13 mouse cellular contexts compared by ENCODE assay signal in genomic region chr11:120296305-120297144, GRCm38 (mm10). TPM values are rescaled to one million over a fixed set of nuclear protein-coding genes. Genes with fewer than 3 reads are reported as not detected.
DNase-seq lines count a peak whose midpoint lies in the region; ATAC-seq and TF ChIP-seq lines count a peak whose summit lies in the region.
"Had no signal": no experiment of that assay in that cellular context is flagged by ENCODE, and none has a peak within 500 bp of the region (broad histone marks: within the 10 kb centered on the region; RNA-seq: fewer than 3 reads in every experiment).

No protein-coding gene starts in this region.

- no peaks in the 10 kb centered on the region for H3K27me3 ChIP-seq in kidney, embryonic 16.5 days (ENCODE audit: insufficient read depth, low read length)
- no peaks in the 10 kb centered on the region for H3K27me3 ChIP-seq in embryonic facial prominence, embryonic 10.5 days (replicated peaks; ENCODE audit: low read depth, poor library complexity, severe bottlenecking)
- H3K27me3 ChIP-seq in forebrain, embryonic 16.5 days (replicated peaks; ENCODE audit: control insufficient read depth, insufficient read depth, low read length): no peaks in the 10 kb centered on the region
- no peaks in the 10 kb centered on the region for H3K27me3 ChIP-seq in midbrain, embryonic 13.5 days
- 0 out of 2 replicates have a peak, but pooled peaks cover 3% of the 10 kb centered on the region for H3K27me3 ChIP-seq in liver, postnatal 0 days (ENCODE audit: insufficient read depth, low read length)
- no peaks in the 10 kb centered on the region for H3K27me3 ChIP-seq in thymus, adult 2 months (ENCODE audit: control insufficient read depth, insufficient read depth, low read length)
- H3K27me3 ChIP-seq: limb, embryonic 15.5 days had no signal

- 0 out of 2 replicates have a peak overlapping the region, but pooled peaks have one; percentile 11 for H3K9ac ChIP-seq in kidney, embryonic 16.5 days (replicated peaks; ENCODE audit: low read length)
- no peak overlapping the region for H3K9ac ChIP-seq in forebrain, embryonic 16.5 days (replicated peaks; ENCODE audit: low read depth, low read length)
- no peak overlapping the region for H3K9ac ChIP-seq in midbrain, embryonic 13.5 days (replicated peaks)
- no peak overlapping the region for H3K9ac ChIP-seq in liver, postnatal 0 days (replicated peaks)
- H3K9ac ChIP-seq: limb, embryonic 15.5 days had no signal

- no peak overlapping the region for H3K4me3 ChIP-seq in kidney, embryonic 16.5 days (ENCODE audit: low read length)
- H3K4me3 ChIP-seq in embryonic facial prominence, embryonic 10.5 days: peak overlapping the region; percentile 32
- no peak overlapping the region for H3K4me3 ChIP-seq in forebrain, embryonic 16.5 days (replicated peaks; ENCODE audit: low read length)
- H3K4me3 ChIP-seq in midbrain, embryonic 13.5 days (replicated peaks): no peak overlapping the region
- H3K4me3 ChIP-seq in liver, postnatal 0 days (ENCODE audit: low read depth, low read length): no peak overlapping the region
- H3K4me3 ChIP-seq in thymus, adult 2 months (ENCODE audit: control insufficient read depth, insufficient read depth, low read length): no peak overlapping the region
- H3K4me3 ChIP-seq: gastrocnemius, adult 2 months; limb, embryonic 15.5 days had no signal

- no peaks in the 10 kb centered on the region for H3K36me3 ChIP-seq in kidney, embryonic 16.5 days (ENCODE audit: insufficient read depth, low read length)
- peaks cover 17% of the 10 kb centered on the region for H3K36me3 ChIP-seq in embryonic facial prominence, embryonic 10.5 days (replicated peaks)
- no peaks in the 10 kb centered on the region for H3K36me3 ChIP-seq in forebrain, embryonic 16.5 days (ENCODE audit: control insufficient read depth, insufficient read depth)
- peaks cover 8% of the 10 kb centered on the region; the same call in 1 of the 2 replicates for H3K36me3 ChIP-seq in midbrain, embryonic 13.5 days
- no peaks in the 10 kb centered on the region for H3K36me3 ChIP-seq in liver, postnatal 0 days (replicated peaks; ENCODE audit: insufficient read depth, low read length)
- H3K36me3 ChIP-seq in thymus, adult 2 months (ENCODE audit: control insufficient read depth, insufficient read depth, low read length): no peaks in the 10 kb centered on the region
- H3K36me3 ChIP-seq: limb, embryonic 15.5 days had no signal

- H3K4me2 ChIP-seq in kidney, embryonic 16.5 days (replicated peaks; ENCODE audit: low read depth, low read length): no peak overlapping the region
- H3K4me2 ChIP-seq in forebrain, embryonic 16.5 days (ENCODE audit: low read length): no peak overlapping the region
- H3K4me2 ChIP-seq in midbrain, embryonic 13.5 days (replicated peaks): no peak overlapping the region
- H3K4me2 ChIP-seq in liver, postnatal 0 days (ENCODE audit: low read depth, low read length): no peak overlapping the region
- H3K4me2 ChIP-seq: limb, embryonic 15.5 days had no signal

- no peak for DNase-seq in kidney, adult 18-20 months
- DNase-seq in embryonic facial prominence, embryonic 10.5 days (ENCODE audit: low spot score): peak; percentile 54
- DNase-seq in liver, postnatal 0 days: no peak
- DNase-seq in urinary bladder, postnatal 36 days (ENCODE audit: low spot score in 2 of 2): no peak
- DNase-seq in thymus, adult 2 months: no peak
- DNase-seq: adrenal gland, postnatal 14 days; cerebellum, postnatal 14 days; gastrocnemius, adult 2 months; kidney, adult 2 months had no signal

- no peak for TF ChIP-seq POLR2A in thymus, adult 2 months (IDR thresholded peaks at IDR 0.05; ENCODE audit: control insufficient read depth, extremely low read depth, insufficient read depth, low read length, poor library complexity)

- WGBS in kidney, embryonic 16.5 days: 21% methylated on average over 13 of the region's 13 CpGs
- WGBS in embryonic facial prominence, embryonic 10.5 days: 40% methylated on average over 13 of the region's 13 CpGs
- WGBS in forebrain, embryonic 16.5 days: 49% methylated on average over 13 of the region's 13 CpGs
- 38% methylated on average over 13 of the region's 13 CpGs for WGBS in midbrain, embryonic 13.5 days
- 67% methylated on average over 13 of the region's 13 CpGs for WGBS in liver, postnatal 0 days (ENCODE audit: insufficient replicate concordance)
- WGBS in thymus, adult 2 months: 88% methylated on average over 13 of the region's 13 CpGs

- TF ChIP-seq EP300 in liver, postnatal 0 days (IDR thresholded peaks at IDR 0.05; ENCODE audit: low read depth): no peak

- H3K27ac ChIP-seq in kidney, embryonic 16.5 days (ENCODE audit: low read length): no peak overlapping the region
- peak overlapping the region; percentile 63 for H3K27ac ChIP-seq in embryonic facial prominence, embryonic 10.5 days (replicated peaks)
- no peak overlapping the region for H3K27ac ChIP-seq in forebrain, embryonic 16.5 days (ENCODE audit: low read length)
- no peak overlapping the region for H3K27ac ChIP-seq in midbrain, embryonic 13.5 days
- H3K27ac ChIP-seq in liver, postnatal 0 days (ENCODE audit: low read depth): no peak overlapping the region
- no peak overlapping the region for H3K27ac ChIP-seq in thymus, adult 2 months (ENCODE audit: control insufficient read depth, insufficient read depth, low read length)
- H3K27ac ChIP-seq: gastrocnemius, adult 2 months; limb, embryonic 15.5 days had no signal

- peaks cover 5% of the 10 kb centered on the region; the same call in 1 of the 2 replicates for H3K9me3 ChIP-seq in kidney, embryonic 16.5 days (ENCODE audit: low read length)
- H3K9me3 ChIP-seq in embryonic facial prominence, embryonic 10.5 days: no peaks in the 10 kb centered on the region
- no peaks in the 10 kb centered on the region for H3K9me3 ChIP-seq in forebrain, embryonic 16.5 days (ENCODE audit: control insufficient read depth, low read length)
- H3K9me3 ChIP-seq in midbrain, embryonic 13.5 days: no peaks in the 10 kb centered on the region
- H3K9me3 ChIP-seq in liver, postnatal 0 days (ENCODE audit: low read length): no peaks in the 10 kb centered on the region
- H3K9me3 ChIP-seq: limb, embryonic 15.5 days had no signal

- peaks cover 45% of the 10 kb centered on the region for H3K4me1 ChIP-seq in kidney, embryonic 16.5 days (ENCODE audit: insufficient read depth, low read length)
- H3K4me1 ChIP-seq in embryonic facial prominence, embryonic 10.5 days: peaks cover 64% of the 10 kb centered on the region
- H3K4me1 ChIP-seq in forebrain, embryonic 16.5 days (replicated peaks; ENCODE audit: control insufficient read depth, insufficient read depth, low read length): peaks cover 28% of the 10 kb centered on the region
- H3K4me1 ChIP-seq in midbrain, embryonic 13.5 days (replicated peaks): peaks cover 51% of the 10 kb centered on the region
- H3K4me1 ChIP-seq in liver, postnatal 0 days (ENCODE audit: insufficient read depth): peaks cover 6% of the 10 kb centered on the region; the same call in 1 of the 2 replicates
- peaks cover 9% of the 10 kb centered on the region for H3K4me1 ChIP-seq in thymus, adult 2 months (replicated peaks; ENCODE audit: control insufficient read depth, insufficient read depth, low read length)

- TF ChIP-seq CTCF in liver, postnatal 0 days (IDR thresholded peaks at IDR 0.05; ENCODE audit: low read depth): no peak
- no peak for TF ChIP-seq CTCF in thymus, adult 2 months (IDR thresholded peaks at IDR 0.05; ENCODE audit: borderline replicate concordance, control insufficient read depth, extremely low read depth, insufficient read depth, low read length, poor library complexity)

- ATAC-seq in kidney, embryonic 16.5 days (ENCODE audit: low FRiP score, low TSS enrichment): peak; percentile 25; the same call in 1 of the 2 replicates
- peak; percentile 27; the same call in 1 of the 2 replicates for ATAC-seq in forebrain, embryonic 16.5 days
- ATAC-seq in midbrain, embryonic 13.5 days: peak; percentile 57
- ATAC-seq in liver, postnatal 0 days: no peak

RNA-seq across cellular contexts. Expression of gene Actg1, which starts 51.8 kb away (rescaled TPM):
- polyA plus RNA-seq in kidney, embryonic 16.5 days (2015; fragmentation: Nextera tagmentation; extraction: Ambion mirVana): 2,803 and 2,860 TPM in 2 replicates
- 3,067 and 3,150 TPM in 2 replicates for polyA plus RNA-seq in embryonic facial prominence, embryonic 10.5 days (2016; fragmentation: Nextera tagmentation; extraction: Ambion mirVana)
- 4,159 and 4,175 TPM in 2 replicates for polyA plus RNA-seq in forebrain, embryonic 16.5 days (2015; fragmentation: Nextera tagmentation; extraction: Ambion mirVana)
- 3,928 and 4,113 TPM in 2 replicates for polyA plus RNA-seq in midbrain, embryonic 13.5 days (2015; fragmentation: Nextera tagmentation; extraction: Ambion mirVana)
- 463 and 498 TPM in 2 replicates for polyA plus RNA-seq in liver, postnatal 0 days (2015; fragmentation: Nextera tagmentation; extraction: Ambion mirVana)
- 1,233 and 1,455 TPM in 2 replicates for polyA plus RNA-seq in thymus, adult 2 months (2012; rRNA removed)
